Mouse (Mus musculus) left cerebral cortex, adult 8-10 months (tissue): ENCODE measurements around the gene Prdm10. TPM values are rescaled to one million over a fixed set of nuclear protein-coding genes. Genes with fewer than 3 reads are reported as not detected.

Experiments used
- DNase-seq, 2 experiments: peaks; one replicate each; pipeline ENCODE4 v3.0.0; 2022; ENCODE audit warnings: low spot score in 2 of 2
- total RNA-seq, 4 experiments: library from RNA; stranded (reverse); gene quantifications; 2 replicates each; pipeline ENCODE4 v1.2.4; 2022

Prdm10 gene
- total RNA-seq, 4 experiments from 2014 or later = 16.5 to 20.0 (median 17.2) TPM

DNA sequence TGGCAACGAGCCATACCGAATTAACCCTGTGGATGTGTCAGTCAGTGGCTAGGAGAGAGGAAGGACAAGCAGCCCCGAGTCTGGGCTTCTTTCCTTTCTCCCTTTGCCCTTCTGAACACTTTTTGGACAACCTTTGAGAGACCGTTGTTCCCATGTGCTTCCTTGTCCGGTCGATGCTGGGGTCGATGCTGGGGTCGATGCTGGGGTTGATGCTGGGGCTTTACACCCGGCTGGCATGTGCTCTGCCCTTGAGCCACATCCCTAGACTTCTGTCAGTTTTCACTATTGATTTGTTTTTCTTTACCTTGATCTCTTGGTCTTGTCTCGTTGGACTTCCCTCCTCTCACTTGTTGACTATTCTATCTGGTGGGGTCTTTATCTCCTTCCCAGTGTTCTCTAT lies 73.2 kb downstream of the Prdm10 start:
- no peak for DNase-seq

DNA sequence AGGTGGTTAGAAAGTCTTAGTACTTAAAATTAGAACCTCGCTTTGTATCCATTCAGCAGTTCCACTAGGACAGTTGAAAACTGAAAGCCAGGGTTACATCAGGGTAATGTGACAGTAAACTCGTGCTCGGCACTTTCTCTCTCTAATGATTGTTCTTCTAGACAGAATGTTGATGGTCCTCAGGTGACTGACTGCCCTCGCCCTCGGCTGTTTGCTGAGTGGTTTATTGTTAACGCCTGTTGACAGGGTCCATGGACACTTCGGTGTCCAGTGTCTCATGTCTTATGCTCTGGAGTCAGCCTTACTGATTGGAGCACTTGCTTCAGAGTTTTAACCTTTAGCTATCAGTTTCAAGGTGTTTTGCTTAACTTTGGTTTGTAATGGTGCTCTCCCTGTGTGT lies 73.7 kb downstream of the Prdm10 start:
- no peak for DNase-seq

DNA sequence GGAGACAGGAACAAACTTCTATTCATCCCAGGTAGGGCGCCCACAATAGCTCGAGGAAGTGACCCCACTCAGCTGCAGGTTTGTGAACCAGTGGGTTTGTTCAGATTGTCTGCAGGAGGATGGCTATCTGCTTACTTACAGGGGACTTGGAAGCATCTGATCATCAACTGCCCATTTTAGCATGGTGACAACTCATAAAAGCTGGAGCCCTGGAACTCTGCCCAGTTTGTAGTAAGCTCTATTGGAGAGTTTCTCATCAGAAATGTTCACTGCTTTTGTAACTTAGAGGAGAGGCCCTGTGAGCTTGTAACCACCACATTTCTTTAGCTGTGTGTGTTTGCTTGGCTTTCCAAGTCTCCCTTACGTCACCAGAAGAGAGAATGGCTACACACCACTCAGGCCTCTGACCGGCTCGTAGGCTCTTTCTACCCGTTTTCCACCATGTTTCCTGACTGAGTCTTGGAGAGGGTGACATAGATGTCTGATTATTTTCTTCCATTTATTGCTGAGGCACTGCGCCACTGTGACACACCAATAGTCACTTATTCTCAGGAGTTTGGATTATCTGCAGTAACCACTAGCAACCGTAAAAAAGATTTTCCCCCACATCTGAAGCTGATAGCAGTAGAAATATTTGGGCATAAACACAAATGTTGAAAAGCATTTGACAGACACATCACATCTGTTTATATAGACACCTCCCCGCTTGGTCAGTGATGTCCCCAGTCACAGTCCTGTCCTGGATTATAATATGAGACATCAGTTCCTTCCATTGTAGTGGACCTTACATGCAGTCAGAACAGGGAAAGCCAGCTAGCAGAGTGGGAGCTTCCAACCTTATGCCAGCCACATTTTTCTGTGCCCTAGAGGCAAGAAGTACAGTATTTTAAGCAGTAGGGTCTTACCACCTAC lies 83.6 kb downstream of the Prdm10 start:
- no peak for DNase-seq

DNA sequence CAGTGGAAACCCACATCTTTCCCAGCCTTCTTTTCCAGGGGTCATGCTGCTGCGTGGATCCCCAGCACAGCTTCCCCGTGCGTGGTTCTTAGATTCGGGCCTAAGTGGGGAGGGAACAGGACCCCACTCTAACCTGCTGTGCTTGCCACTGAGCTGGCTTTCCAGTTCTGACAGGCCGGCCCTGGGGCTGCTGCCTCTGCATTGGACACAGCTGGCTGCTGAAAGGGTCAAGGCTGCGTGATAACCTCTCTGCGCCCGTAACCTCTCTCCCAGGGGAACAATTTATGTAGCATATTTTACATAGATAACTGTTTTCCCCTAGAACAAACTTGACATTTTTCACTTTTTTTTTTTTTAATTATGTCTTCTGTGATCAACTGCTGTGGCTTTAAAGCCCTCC lies 84.7 kb downstream of the Prdm10 start:
- DNase-seq = no peak

DNA sequence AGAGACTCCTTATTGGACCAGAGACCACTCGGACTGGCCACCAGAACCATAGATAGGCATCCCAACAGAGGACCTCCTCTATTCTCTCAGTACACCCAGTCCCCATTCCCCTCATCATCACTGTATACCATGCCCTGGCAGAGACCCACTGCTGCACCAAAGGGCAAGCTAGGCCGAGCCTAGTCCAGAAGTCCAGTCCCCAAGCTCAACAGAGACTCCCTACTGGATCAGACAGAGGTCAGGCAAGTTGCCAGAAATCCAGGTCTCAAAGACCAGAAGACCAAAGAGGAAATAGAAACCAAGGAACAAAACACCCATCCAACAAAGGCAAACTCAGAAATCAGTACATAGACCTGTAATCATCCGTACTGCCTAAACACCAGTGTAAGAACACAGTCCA lies 91.4 kb downstream of the Prdm10 start:
- no peak for DNase-seq

DNA sequence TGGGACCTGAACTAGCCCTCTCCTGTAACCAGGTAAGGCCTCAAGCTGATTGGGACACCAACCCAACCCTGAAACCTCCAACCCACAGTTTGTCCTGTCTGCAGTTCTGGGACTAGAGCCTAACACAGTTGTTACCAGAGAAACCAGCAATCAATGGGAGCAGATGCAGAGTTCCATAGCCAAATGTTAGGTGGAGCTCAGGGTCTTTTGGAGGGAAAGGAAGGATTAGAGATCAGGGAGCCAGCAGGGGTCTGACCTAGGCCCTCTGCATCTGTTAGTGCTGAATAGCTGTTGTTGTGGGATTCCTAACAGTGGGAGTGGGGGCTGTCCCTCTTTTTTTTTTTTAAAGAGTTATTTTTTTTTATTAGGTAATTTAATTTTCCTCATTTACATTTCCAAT lies 96.3 kb downstream of the Prdm10 start:
- DNase-seq = no peak

DNA sequence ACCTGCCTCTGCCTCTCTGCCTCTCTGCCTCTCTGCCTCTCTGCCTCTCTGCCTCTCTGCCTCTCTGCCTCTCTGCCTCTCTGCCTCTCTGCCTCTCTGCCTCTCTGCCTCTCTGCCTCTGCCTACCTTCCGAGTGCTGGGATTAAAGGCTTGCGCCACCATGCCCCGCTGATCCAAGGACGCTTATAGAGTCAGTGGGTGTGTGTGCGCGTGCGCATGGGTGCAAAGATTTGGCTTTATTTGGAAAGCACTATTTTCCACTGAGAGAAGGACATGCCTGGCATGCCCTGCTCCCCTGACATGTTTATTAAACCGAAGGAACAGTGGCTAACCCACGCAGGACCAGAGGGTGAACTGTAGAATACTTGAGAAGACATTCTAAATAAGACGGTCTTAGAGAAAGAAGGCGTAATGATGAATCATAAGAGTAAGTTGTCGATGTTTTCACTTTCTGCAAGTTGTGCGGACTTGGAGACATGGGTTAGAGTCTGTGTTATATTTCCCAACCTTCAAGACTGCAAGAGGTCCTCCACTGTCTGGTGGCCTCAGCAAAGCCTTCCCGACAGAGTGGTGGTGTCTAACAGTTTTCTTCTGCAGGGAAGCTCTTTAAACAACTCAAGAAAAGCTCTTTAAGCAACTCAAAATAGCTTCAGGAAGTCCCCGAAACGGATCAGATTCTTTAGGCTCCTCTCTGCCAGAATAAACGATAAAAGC lies 104.6 kb downstream of the Prdm10 start:
- no peak for DNase-seq

DNA sequence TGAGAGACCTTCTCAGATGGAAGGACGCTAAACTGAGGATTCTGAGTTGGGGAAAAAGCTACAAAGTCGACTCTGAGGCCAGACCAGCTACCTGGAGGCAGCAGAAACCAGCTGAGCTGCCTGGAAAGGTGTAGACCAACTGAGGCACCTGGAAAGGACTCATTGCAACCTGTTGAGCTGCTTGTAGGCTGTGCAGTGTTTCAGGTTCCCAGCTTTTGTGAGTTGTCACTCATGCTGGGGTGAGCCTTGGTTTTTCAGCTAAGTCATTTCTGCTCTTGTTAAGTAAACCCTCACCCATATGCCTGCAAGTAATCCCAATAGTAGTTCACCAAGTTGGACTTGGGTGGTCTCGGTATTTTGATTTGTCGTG lies 105.1 kb downstream of the Prdm10 start:
- no peak for DNase-seq

DNA sequence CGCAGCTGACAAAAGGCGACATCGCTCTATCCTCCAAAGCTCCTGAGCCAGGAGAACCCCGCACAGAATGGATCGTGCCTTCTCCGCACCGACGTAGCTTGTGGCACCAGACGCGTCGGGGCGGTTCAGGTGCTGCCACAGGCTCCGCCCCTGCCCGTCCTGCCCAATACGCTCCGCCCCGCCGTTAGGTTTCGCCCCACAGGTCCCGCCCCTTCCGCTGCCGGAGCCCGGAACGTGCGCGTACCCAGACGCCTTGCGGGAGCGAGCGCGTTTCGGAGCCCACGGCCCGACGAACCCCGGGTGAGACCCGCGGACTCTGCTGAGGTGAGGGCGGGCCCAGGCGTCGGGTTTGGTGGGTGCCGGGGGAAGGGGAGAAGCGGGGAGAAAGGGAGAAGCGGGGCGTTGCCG lies 105.6 kb downstream of the Prdm10 start, which contains the start of gene Nfrkb:
TSS of gene Nfrkb (plus strand) at position 246 of the 408 bp plus-strand sequence.
- peak; percentile 77 to 92 for DNase-seq

DNA sequence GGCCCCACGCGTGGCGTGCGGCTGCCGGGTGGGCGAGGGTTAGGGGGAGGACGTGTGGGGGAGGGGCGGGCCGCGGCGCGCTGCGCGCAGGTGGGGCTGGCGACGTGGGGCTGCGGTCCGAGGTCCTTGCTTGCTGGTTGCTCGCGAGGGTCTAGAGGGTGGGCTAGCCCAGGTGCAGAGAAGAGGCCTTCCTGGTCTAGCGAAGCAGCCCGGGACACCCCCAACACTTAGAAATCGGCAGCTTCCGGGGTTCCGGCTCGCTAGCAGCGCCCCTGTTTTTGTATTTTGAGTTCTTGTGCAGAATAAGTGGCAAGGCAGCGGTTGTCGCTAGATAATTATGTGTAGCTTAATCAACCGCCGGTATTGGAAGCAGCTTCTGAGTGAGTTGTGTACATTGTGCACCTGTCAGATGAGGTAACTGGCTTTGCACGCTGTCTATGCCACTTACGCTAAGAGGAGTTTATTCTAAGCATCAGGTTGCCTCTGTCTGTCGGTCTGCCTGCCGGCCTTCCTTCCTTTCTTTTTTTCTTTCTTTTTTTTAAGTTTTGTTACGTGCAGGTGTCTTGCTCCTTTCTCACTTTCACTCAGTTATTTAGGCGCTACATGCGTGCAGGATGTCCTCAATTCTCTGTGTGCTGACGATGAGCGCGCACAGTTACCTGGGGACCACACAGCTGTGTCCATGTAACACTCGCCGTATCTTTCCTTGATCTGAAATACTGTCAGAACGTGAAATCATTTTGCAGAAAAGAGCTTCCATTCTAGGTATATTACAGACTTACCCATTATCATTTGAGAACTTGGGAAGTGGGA lies 106.2 kb downstream of the Prdm10 start:
- peak in 1 of 2 experiments; percentile 28 for DNase-seq

DNA sequence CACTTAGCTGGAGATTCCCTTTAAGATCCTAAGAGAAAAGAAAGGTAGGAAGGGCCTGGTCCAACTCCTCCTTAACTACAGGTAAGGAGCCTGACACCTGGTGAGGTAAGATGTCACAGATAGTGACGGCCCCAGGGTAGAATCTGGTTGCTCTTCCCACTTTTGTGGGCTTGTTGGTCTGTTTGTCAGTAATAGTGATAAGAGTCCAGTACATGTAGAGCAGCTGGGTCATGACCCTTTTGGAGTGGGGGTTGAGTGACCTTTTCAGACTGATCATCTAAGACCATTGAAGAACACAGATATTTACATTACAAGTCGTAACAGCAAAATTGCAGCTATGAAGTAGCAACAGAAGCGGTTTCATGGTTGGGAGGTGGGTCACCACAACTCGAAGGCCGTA lies 106.9 kb downstream of the Prdm10 start:
- DNase-seq = no peak

DNA sequence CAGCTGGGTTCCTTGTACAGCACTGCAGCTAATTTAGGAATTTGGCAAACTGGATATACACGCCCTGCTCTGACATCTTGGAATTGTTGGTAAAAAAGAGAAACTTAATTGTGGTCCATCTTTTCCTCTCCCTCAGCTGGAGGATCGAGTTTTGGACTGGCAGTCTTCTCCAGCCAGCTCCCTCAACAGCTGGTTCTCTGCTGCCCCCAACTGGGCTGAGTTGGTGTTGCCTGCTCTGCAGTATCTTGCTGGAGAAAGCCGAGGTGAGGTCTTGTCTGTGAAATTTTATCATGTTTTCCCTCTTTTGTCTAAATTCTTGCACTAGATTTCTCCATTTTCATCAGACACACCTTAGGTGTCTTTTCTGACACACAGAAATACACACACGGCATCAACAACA lies 120.1 kb downstream of the Prdm10 start:
- DNase-seq = peak in 1 of 2 experiments; percentile 67

DNA sequence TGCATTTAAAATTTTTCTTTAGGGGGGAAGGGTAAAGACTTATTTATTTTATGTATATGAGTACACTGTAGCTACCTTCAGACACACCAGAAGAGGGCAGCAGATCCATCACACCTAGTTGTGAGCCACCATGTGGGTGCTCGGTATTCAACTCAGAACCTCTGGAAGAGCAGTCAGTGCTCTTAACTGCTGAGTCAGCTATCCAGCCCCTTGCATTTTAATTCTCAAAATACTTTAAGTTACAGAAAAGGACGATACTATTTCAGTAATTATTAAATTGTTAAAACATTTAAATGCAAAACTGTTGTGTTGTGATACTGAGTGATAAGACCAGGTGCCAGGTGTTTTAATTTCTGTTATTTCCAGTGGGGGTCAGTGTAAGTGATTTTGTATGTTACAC lies 124.0 kb downstream of the Prdm10 start:
- DNase-seq = no peak

DNA sequence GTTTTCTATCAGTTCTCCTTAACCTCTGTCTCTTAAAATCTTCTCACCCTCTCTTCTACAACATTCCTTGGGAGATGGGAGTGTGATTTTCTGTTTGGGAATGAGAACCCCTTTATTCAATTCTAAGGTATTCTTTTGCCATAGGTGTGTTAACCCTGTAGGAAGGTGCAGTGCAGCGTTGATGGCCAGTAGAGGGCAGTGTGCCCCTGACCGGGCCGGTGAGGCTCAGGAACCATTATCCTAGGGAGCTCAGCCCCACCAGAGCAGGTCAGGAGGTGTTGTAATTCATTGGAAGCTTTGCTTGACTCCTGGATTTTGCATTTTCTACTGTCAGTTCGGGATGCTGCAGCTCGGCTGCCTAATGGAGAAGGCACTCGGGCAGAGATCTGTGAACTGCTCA lies 124.9 kb downstream of the Prdm10 start:
- DNase-seq = no peak

DNA sequence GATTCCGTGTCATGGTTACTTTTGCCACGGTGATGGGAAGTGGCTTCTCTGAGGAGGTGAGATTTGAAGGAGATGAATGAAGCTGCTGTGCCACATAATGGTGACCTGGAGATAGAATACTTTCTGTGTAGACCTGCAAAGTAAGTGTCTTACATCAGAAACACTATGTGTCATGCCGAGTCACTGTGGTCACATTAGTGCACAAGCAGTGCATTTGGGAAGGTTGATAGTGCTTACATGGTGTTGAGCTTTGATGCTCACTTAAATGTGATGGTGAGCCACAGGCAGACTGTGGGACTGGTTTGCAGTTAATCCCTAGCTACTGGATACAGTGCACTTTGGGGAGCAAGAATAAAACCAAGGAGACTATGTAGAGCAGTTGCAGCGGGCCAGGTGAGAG lies 131.8 kb downstream of the Prdm10 start:
- no peak for DNase-seq

DNA sequence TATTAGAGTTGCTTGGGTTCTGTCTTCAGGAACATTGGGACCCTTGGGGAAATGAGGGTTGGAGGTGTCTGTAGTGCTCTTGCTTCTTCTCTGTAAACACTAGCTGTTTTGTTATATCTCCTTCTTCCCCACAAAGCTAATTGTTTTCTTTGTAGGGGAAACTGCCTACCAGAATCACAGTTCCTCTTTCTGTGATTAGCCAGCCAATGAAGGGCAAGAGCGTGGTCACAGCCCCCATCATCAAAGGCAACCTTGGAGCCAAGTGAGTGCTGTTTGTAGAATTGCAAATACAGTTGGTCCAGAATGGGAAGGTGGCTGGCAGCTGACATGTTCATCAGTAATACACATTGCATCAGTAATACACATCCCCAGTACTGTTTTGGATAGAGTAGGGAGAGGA lies 138.5 kb downstream of the Prdm10 start:
- DNase-seq = no peak

DNA sequence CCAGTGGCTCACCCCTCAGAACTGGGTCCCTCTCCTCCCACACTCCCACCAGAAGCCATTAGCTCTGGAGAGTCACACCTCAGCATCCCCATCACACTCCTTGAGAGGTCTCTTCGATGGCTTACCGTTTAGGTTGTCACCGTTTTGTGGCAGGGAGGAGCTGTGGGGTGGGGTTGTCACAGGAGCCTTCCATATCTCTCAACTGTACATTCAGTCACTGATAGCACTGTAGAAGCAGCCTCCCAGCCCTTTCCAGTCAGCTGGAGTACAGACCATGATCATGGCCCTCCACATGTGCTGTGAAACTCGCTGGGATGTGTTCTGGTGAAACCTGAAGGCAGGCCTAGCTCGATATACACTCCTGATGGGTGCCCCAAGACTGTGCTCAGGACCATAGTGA lies 141.8 kb downstream of the Prdm10 start:
- DNase-seq = no peak

DNA sequence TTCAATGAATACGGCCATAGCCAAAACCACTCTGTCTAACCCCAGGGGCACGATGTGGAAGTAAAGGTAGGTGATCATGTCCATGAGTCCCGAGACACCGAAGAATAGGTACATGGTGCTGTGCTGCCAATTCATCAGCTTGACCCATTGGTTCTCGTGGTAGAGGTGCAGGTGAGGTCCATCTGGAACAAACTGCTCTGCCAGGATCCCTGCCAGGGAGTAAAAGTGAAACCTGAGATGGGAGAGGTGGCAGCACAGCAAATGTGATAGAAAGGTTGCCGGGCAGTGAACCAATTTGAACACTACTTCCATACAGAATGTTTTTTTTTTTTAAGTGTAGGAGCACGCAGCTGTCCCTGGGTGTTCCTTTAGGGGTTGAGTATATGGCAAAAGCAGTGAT lies 148.6 kb downstream of the Prdm10 start:
- DNase-seq = no peak

DNA sequence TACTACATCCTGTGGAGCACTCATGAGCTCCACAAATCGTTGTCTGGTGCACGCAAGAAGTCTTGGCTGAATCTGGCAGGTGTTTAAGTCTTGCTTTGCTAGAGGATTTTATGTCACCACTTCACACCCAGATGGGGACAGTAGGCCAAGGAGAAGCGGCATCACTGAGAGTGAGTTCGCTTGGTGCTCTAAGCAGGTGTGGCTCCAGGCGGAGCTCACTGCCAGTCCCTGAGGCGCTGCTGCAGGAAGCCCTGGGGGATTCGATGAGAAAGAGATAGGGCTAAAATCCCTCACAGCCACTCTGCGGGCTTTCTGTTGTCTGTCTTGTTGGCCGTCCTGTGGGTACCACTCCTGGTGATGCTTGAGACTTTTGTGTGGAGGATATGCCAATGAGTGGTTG lies 149.7 kb downstream of the Prdm10 start:
- no peak for DNase-seq
